ENCODE assay signal across 12 mouse cellular contexts in the genomic region with DNA sequence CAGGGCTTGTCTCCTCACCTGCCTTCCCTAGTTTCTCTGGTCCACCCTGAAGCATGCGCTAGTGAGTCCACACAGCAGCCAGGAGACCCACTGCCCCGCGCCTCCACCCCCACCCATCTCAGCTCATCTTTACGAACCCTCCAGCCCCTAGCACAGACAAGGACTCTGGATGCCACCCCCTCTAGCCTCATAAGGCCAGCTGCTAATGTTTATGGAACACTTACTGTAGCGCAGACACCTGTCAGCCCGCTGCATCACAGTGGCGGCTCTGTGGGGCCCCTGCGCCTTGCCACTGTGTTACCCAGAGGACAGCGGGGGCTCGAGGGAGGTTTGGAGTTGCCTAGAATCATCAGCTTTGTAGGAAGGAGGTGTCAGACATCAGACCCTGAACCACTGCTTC. TPM values are rescaled to one million over a fixed set of nuclear protein-coding genes. Genes with fewer than 3 reads are reported as not detected.
DNase-seq lines count a peak whose midpoint lies in the region; ATAC-seq and TF ChIP-seq lines count a peak whose summit lies in the region.
"Had no signal": no experiment of that assay in that cellular context is flagged by ENCODE, and none has a peak within 500 bp of the region (broad histone marks: within the 10 kb centered on the region; RNA-seq: fewer than 3 reads in every experiment).

No protein-coding gene starts in this region.

- TF ChIP-seq EP300 in stomach, postnatal 0 days (optimal IDR thresholded peaks at IDR 0.05) = no peak

- no peak overlapping the region for H3K4me3 ChIP-seq in stomach, embryonic 15.5 days (replicated peaks)
- no peak overlapping the region for H3K4me3 ChIP-seq in stomach, postnatal 0 days (ENCODE audit: low read depth, low read length)
- H3K4me3 ChIP-seq in forebrain, embryonic 15.5 days = no peak overlapping the region
- no peak overlapping the region for H3K4me3 ChIP-seq in limb, embryonic 15.5 days
- no peak overlapping the region for H3K4me3 ChIP-seq in kidney, embryonic 16.5 days (ENCODE audit: low read length)
- H3K4me3 ChIP-seq: liver, embryonic 13.5 days had no signal

- DNase-seq in stomach, postnatal 0 days (ENCODE audit: low spot score) = no peak
- no peak for DNase-seq in gastrocnemius, postnatal 25 days
- no peak for DNase-seq in cerebellum, adult 11 months
- DNase-seq: adrenal gland, adult 2 months; cerebellum, adult 2 months; liver, embryonic 13.5 days had no signal

- 0 out of 2 replicates have a peak overlapping the region, but pooled peaks have one; percentile 5 for H3K4me2 ChIP-seq in stomach, embryonic 15.5 days
- no peak overlapping the region for H3K4me2 ChIP-seq in stomach, postnatal 0 days (replicated peaks; ENCODE audit: low read depth)
- H3K4me2 ChIP-seq in forebrain, embryonic 15.5 days (replicated peaks) = no peak overlapping the region
- no peak overlapping the region for H3K4me2 ChIP-seq in limb, embryonic 15.5 days
- H3K4me2 ChIP-seq in kidney, embryonic 16.5 days (replicated peaks; ENCODE audit: low read depth, low read length) = no peak overlapping the region
- H3K4me2 ChIP-seq: liver, embryonic 13.5 days had no signal

- no peak for TF ChIP-seq CTCF in stomach, postnatal 0 days (IDR thresholded peaks at IDR 0.05; ENCODE audit: low read depth)

- ATAC-seq in stomach, embryonic 15.5 days (ENCODE audit: insufficient read depth, low FRiP score, low read depth) = no peak
- ATAC-seq in stomach, postnatal 0 days (ENCODE audit: low FRiP score, low TSS enrichment) = no peak
- peak; percentile 54 for ATAC-seq in forebrain, embryonic 15.5 days (replicated peaks)
- no peak for ATAC-seq in limb, embryonic 15.5 days (ENCODE audit: insufficient number of reproducible peaks, low FRiP score, low TSS enrichment, low read depth)
- ATAC-seq in kidney, embryonic 16.5 days (ENCODE audit: low FRiP score, low TSS enrichment) = no peak

- H3K9ac ChIP-seq in stomach, embryonic 15.5 days = no peak overlapping the region
- no peak overlapping the region for H3K9ac ChIP-seq in stomach, postnatal 0 days (ENCODE audit: low read length)
- H3K9ac ChIP-seq in forebrain, embryonic 15.5 days (replicated peaks) = no peak overlapping the region
- H3K9ac ChIP-seq in limb, embryonic 15.5 days = no peak overlapping the region
- H3K9ac ChIP-seq in kidney, embryonic 16.5 days (replicated peaks; ENCODE audit: low read length) = no peak overlapping the region
- H3K9ac ChIP-seq: liver, embryonic 13.5 days had no signal

- 0 out of 2 replicates have a peak, but pooled peaks cover 6% of the 10 kb centered on the region for H3K4me1 ChIP-seq in stomach, embryonic 15.5 days
- H3K4me1 ChIP-seq in stomach, postnatal 0 days (replicated peaks; ENCODE audit: control insufficient read depth, insufficient read depth) = no peaks in the 10 kb centered on the region
- H3K4me1 ChIP-seq in forebrain, embryonic 15.5 days = peaks cover 19% of the 10 kb centered on the region
- peaks cover 20% of the 10 kb centered on the region; the same call in 1 of the 2 replicates for H3K4me1 ChIP-seq in limb, embryonic 15.5 days
- H3K4me1 ChIP-seq in kidney, embryonic 16.5 days (ENCODE audit: insufficient read depth, low read length) = peaks cover 13% of the 10 kb centered on the region; the same call in 1 of the 2 replicates
- H3K4me1 ChIP-seq: liver, embryonic 13.5 days had no signal

- 33% methylated on average over 10 of the region's 10 CpGs for WGBS in stomach, embryonic 15.5 days
- WGBS in stomach, postnatal 0 days = 20% methylated on average over 10 of the region's 10 CpGs
- 50% methylated on average over 10 of the region's 10 CpGs for WGBS in forebrain, embryonic 15.5 days
- 35% methylated on average over 10 of the region's 10 CpGs for WGBS in limb, embryonic 15.5 days
- 39% methylated on average over 10 of the region's 10 CpGs for WGBS in kidney, embryonic 16.5 days

- no peaks in the 10 kb centered on the region for H3K27me3 ChIP-seq in stomach, embryonic 15.5 days (replicated peaks)
- H3K27me3 ChIP-seq in stomach, postnatal 0 days (ENCODE audit: control insufficient read depth, insufficient read depth, low read length) = no peaks in the 10 kb centered on the region
- H3K27me3 ChIP-seq in forebrain, embryonic 15.5 days = no peaks in the 10 kb centered on the region
- H3K27me3 ChIP-seq in limb, embryonic 15.5 days = no peaks in the 10 kb centered on the region
- no peaks in the 10 kb centered on the region for H3K27me3 ChIP-seq in kidney, embryonic 16.5 days (ENCODE audit: insufficient read depth, low read length)

- H3K27ac ChIP-seq in stomach, embryonic 15.5 days = no peak overlapping the region
- no peak overlapping the region for H3K27ac ChIP-seq in stomach, postnatal 0 days (replicated peaks)
- peak overlapping the region; percentile 70 for H3K27ac ChIP-seq in forebrain, embryonic 15.5 days (replicated peaks)
- H3K27ac ChIP-seq in limb, embryonic 15.5 days = 0 out of 2 replicates have a peak overlapping the region, but pooled peaks have one; percentile 9
- H3K27ac ChIP-seq in kidney, embryonic 16.5 days (ENCODE audit: low read length) = no peak overlapping the region
- H3K27ac ChIP-seq: liver, embryonic 13.5 days had no signal

- no peaks in the 10 kb centered on the region for H3K9me3 ChIP-seq in stomach, embryonic 15.5 days
- no peaks in the 10 kb centered on the region for H3K9me3 ChIP-seq in stomach, postnatal 0 days (ENCODE audit: control insufficient read depth, low read length)
- no peaks in the 10 kb centered on the region for H3K9me3 ChIP-seq in forebrain, embryonic 15.5 days
- H3K9me3 ChIP-seq in limb, embryonic 15.5 days = no peaks in the 10 kb centered on the region
- H3K9me3 ChIP-seq in kidney, embryonic 16.5 days (ENCODE audit: low read length) = no peaks in the 10 kb centered on the region
- H3K9me3 ChIP-seq: liver, embryonic 13.5 days had no signal

- no peaks in the 10 kb centered on the region for H3K36me3 ChIP-seq in stomach, embryonic 15.5 days
- H3K36me3 ChIP-seq in stomach, postnatal 0 days (ENCODE audit: control insufficient read depth, insufficient read depth, low read length) = no peaks in the 10 kb centered on the region
- H3K36me3 ChIP-seq in forebrain, embryonic 15.5 days = no peaks in the 10 kb centered on the region
- H3K36me3 ChIP-seq in limb, embryonic 15.5 days = no peaks in the 10 kb centered on the region
- no peaks in the 10 kb centered on the region for H3K36me3 ChIP-seq in kidney, embryonic 16.5 days (ENCODE audit: insufficient read depth, low read length)
- H3K36me3 ChIP-seq: liver, embryonic 13.5 days had no signal

RNA-seq across cellular contexts. Expression of a gene that starts 26.4 kb away (rescaled TPM):
- polyA plus RNA-seq in stomach, embryonic 15.5 days (2015; fragmentation: Nextera tagmentation; extraction: Ambion mirVana) = 47.6 and 51.4 TPM in 2 replicates
- 25.7 and 26.7 TPM in 2 replicates for polyA plus RNA-seq in stomach, postnatal 0 days (2015; fragmentation: Nextera tagmentation; extraction: Ambion mirVana)
- 78.5 and 85.1 TPM in 2 replicates for polyA plus RNA-seq in forebrain, embryonic 15.5 days (2015; fragmentation: Nextera tagmentation; extraction: Ambion mirVana)
- 43.8 and 45.8 TPM in 2 replicates for polyA plus RNA-seq in limb, embryonic 15.5 days (2015; fragmentation: Nextera tagmentation; extraction: Ambion mirVana)
- 10 to 100 TPM; 24.8 to 28.5 TPM for total RNA-seq in gastrocnemius, postnatal 25 days (2021)
- polyA plus RNA-seq in kidney, embryonic 16.5 days (2015; fragmentation: Nextera tagmentation; extraction: Ambion mirVana) = 56.9 and 57.8 TPM in 2 replicates

RNA-seq across cellular contexts. Expression of a gene that starts 26.6 kb away (rescaled TPM):
- 0.61 and 0.65 TPM in 2 replicates for polyA plus RNA-seq in stomach, embryonic 15.5 days (2015; fragmentation: Nextera tagmentation; extraction: Ambion mirVana)
- polyA plus RNA-seq in stomach, postnatal 0 days (2015; fragmentation: Nextera tagmentation; extraction: Ambion mirVana) = 0.23 and 0.27 TPM in 2 replicates
- 0.97 and 1.1 TPM in 2 replicates for polyA plus RNA-seq in forebrain, embryonic 15.5 days (2015; fragmentation: Nextera tagmentation; extraction: Ambion mirVana)
- 1.1 and 1.2 TPM in 2 replicates for polyA plus RNA-seq in limb, embryonic 15.5 days (2015; fragmentation: Nextera tagmentation; extraction: Ambion mirVana)
- under 1 TPM; 0.23 to 0.54 TPM for total RNA-seq in gastrocnemius, postnatal 25 days (2021)
- 0.55 and 0.72 TPM in 2 replicates for polyA plus RNA-seq in kidney, embryonic 16.5 days (2015; fragmentation: Nextera tagmentation; extraction: Ambion mirVana)
- total RNA-seq: adrenal gland, adult 2 months; monocyte, adult 5-6 weeks had no signal
- polyA plus RNA-seq: adrenal gland, adult 2 months; liver, embryonic 13.5 days had no signal

RNA-seq across cellular contexts. Expression of a gene that starts 37.5 kb away (rescaled TPM):
- polyA plus RNA-seq in stomach, embryonic 15.5 days (2015; fragmentation: Nextera tagmentation; extraction: Ambion mirVana) = 9.1 and 9.7 TPM in 2 replicates
- polyA plus RNA-seq in stomach, postnatal 0 days (2015; fragmentation: Nextera tagmentation; extraction: Ambion mirVana) = 3.6 and 3.9 TPM in 2 replicates
- 1.7 and 1.9 TPM in 2 replicates for polyA plus RNA-seq in forebrain, embryonic 15.5 days (2015; fragmentation: Nextera tagmentation; extraction: Ambion mirVana)
- polyA plus RNA-seq in limb, embryonic 15.5 days (2015; fragmentation: Nextera tagmentation; extraction: Ambion mirVana) = 4.2 and 5.2 TPM in 2 replicates
- 1 to 10 TPM; 1.3 to 1.8 TPM for total RNA-seq in gastrocnemius, postnatal 25 days (2021)
- 0.51 and 0.56 TPM in 2 replicates for polyA plus RNA-seq in kidney, embryonic 16.5 days (2015; fragmentation: Nextera tagmentation; extraction: Ambion mirVana)
- total RNA-seq: MEL; monocyte, adult 5-6 weeks had no signal

RNA-seq across cellular contexts. Expression of a gene that starts 52.0 kb away (rescaled TPM):
- 0.22 and 0.28 TPM in 2 replicates for polyA plus RNA-seq in stomach, embryonic 15.5 days (2015; fragmentation: Nextera tagmentation; extraction: Ambion mirVana)
- polyA plus RNA-seq in stomach, postnatal 0 days (2015; fragmentation: Nextera tagmentation; extraction: Ambion mirVana) = 0.10 and 0.12 TPM in 2 replicates
- 0.36 and 0.81 TPM in 2 replicates for polyA plus RNA-seq in forebrain, embryonic 15.5 days (2015; fragmentation: Nextera tagmentation; extraction: Ambion mirVana)
- polyA plus RNA-seq in limb, embryonic 15.5 days (2015; fragmentation: Nextera tagmentation; extraction: Ambion mirVana) = 0.12 and 0.36 TPM in 2 replicates
- under 1 TPM in 1 of 2 experiments, not detected in 1; 0.20 TPM for total RNA-seq in gastrocnemius, postnatal 25 days (2021)
- 0.24 and 0.30 TPM in 2 replicates for polyA plus RNA-seq in kidney, embryonic 16.5 days (2015; fragmentation: Nextera tagmentation; extraction: Ambion mirVana)
- total RNA-seq: adrenal gland, adult 2 months; monocyte, adult 5-6 weeks had no signal
- polyA plus RNA-seq: liver, embryonic 13.5 days had no signal

Comparison
In these comparisons a context has a peak if more than half of its experiments do, and no peak if none do; other contexts are left out.
1. H3K27ac ChIP-seq: peak in forebrain, embryonic 15.5 days (single experiment) and limb, embryonic 15.5 days (single experiment); none in stomach, embryonic 15.5 days (single experiment), stomach, postnatal 0 days (single experiment) and kidney, embryonic 16.5 days (single experiment).